Mouse (Mus musculus) liver, adult 2 months (tissue): ENCODE data around the gene Spint2. TPM values are rescaled to one million over a fixed set of nuclear protein-coding genes. Genes with fewer than 3 reads are reported as not detected.

Experiments used
- DNase-seq: peaks from one replicate; pipeline ENCODE4 v3.0.0-alpha.2; 2011; ENCODE audit warnings: low read depth, low spot score; ENCODE audit errors: extremely low read depth
- H3K27ac ChIP-seq: fragments of 200-500 bp; replicated peaks from 2 replicates; pipeline ENCODE4 v1.5.1; 2012; ENCODE audit warnings: low read depth, mild to moderate bottlenecking, control low read depth, inconsistent platforms, low read length; ENCODE audit not compliant: insufficient read depth
- H3K27me3 ChIP-seq: fragments of 200-500 bp; 2 replicates; pipeline ENCODE4 v1.6.1; 2012; ENCODE audit warnings: mild to moderate bottlenecking, moderate library complexity, low read length, inconsistent platforms; ENCODE audit not compliant: control insufficient read depth, insufficient read depth
- H3K36me3 ChIP-seq: fragments of 200-500 bp; 2 replicates; pipeline ENCODE4 v1.6.1; 2012; ENCODE audit warnings: low read length, inconsistent platforms; ENCODE audit not compliant: control insufficient read depth, insufficient read depth
- H3K4me1 ChIP-seq: fragments of 200-500 bp; 2 replicates; pipeline ENCODE4 v1.6.1; 2011; ENCODE audit warnings: low read length; ENCODE audit not compliant: control insufficient read depth, insufficient read depth
- H3K4me3 ChIP-seq: fragments of 200-500 bp; 2 replicates; pipeline ENCODE4 v1.5.1; 2011; ENCODE audit warnings: low read depth, mild to moderate bottlenecking, control low read depth, low read length, moderate library complexity; ENCODE audit not compliant: insufficient read depth
- H3K79me2 ChIP-seq: fragments of 200-500 bp; 2 replicates; pipeline ENCODE4 v1.6.1; 2012; ENCODE audit warnings: inconsistent platforms, mild to moderate bottlenecking, low read length, moderate library complexity; ENCODE audit not compliant: control insufficient read depth, insufficient read depth
- H3K9ac ChIP-seq: fragments of 200-500 bp; 2 replicates; pipeline ENCODE4 v1.6.1; 2012; ENCODE audit warnings: low read depth, mild to moderate bottlenecking, control low read depth, inconsistent platforms, low read length
- CTCF ChIP-seq: fragments of 200-500 bp; IDR thresholded peaks from 2 replicates; pipeline ENCODE4 v1.5.1; 2011; ENCODE audit warnings: low read depth, low read length, control low read depth
- POLR2A ChIP-seq: fragments of 200-500 bp; IDR thresholded peaks from 2 replicates; pipeline ENCODE4 v1.6.1; 2011; ENCODE audit warnings: low read length, control low read depth; ENCODE audit not compliant: insufficient read depth; ENCODE audit errors: extremely low read depth
- WGBS: fragments of 180-500 bp; shearing (Covaris S2); methylation state at CpG from one replicate; pipeline ENCODE4 v1.1.7; 2018; 5-methylcytosine and 5-hydroxymethylcytosine counted together
- polyA plus RNA-seq: library from polyadenylated mRNA; depleted of rRNA; stranded (reverse); fragments of >200 nt; gene quantifications from 2 replicates; pipeline ENCODE4 v1.2.3, GENCODE M21; 2012
- total RNA-seq: library from RNA; depleted of rRNA; stranded (reverse); fragments of >200 nt; gene quantifications from 2 replicates; pipeline ENCODE4 v1.2.3, GENCODE M21; 2014

Gene Spint2
- total and polyA plus RNA-seq, 2 experiments: 24.8 to 120 TPM

- Histone ChIP-seq H3K9ac (no peak overlapping the region), H3K79me2 (no peaks in the 10 kb centered on the region), H3K27me3 (peaks cover 16% of the 10 kb centered on the region), H3K4me1 (peaks cover 9% of the 10 kb centered on the region), H3K36me3 (no peaks in the 10 kb centered on the region), H3K4me3 (no peak overlapping the region), H3K27ac (no peak overlapping the region)
- no peak for DNase-seq
- TF ChIP-seq POLR2A (no peak), CTCF (no peak)
- 63% methylated on average over 9 of the region's 9 CpGs for WGBS
These were observed 23.7 kb upstream of the Spint2 start for GRCm38 (mm10) chr7:29305263-29305988.

- H3K4me3 ChIP-seq: no peak overlapping the region
These were observed 23.0 kb upstream of the Spint2 start for GRCm38 (mm10) chr7:29304463-29305262.

GRCm38 (mm10) chr7:29303738-29304462, 22.2 kb upstream of the Spint2 start, which contains the start of gene Dpf1:
Gene Dpf1, plus strand, starts transcription at chr7:29303951.
- Histone ChIP-seq H3K9ac (no peak within 1 kb of the TSS), H3K4me3 (no peak within 1 kb of the TSS; the same call in 1 of the 2 replicates), H3K4me1 (peaks cover 6% of the 10 kb centered on the region; the same call in 1 of the 2 replicates), H3K36me3 (no peaks in the 10 kb centered on the region), H3K79me2 (no peaks in the 10 kb centered on the region), H3K27ac (no peak within 1 kb of the TSS), H3K27me3 (peaks cover 16% of the 10 kb centered on the region)
- TF ChIP-seq CTCF (no peak), POLR2A (no peak)
- 2% methylated on average over 66 of the region's 67 CpGs for WGBS
- peak; percentile 26 for DNase-seq

More at GRCm38 (mm10) chr7:29304463-29305262, 23.0 kb upstream of the Spint2 start:
- Histone ChIP-seq H3K27ac (no peak overlapping the region), H3K79me2 (no peaks in the 10 kb centered on the region), H3K9ac (no peak overlapping the region), H3K36me3 (no peaks in the 10 kb centered on the region), H3K27me3 (peaks cover 16% of the 10 kb centered on the region), H3K4me1 (peaks cover 9% of the 10 kb centered on the region)
- no peak for DNase-seq
- TF ChIP-seq POLR2A (no peak), CTCF (no peak)
- 5% methylated on average over 47 of the region's 48 CpGs for WGBS

- no peak for DNase-seq
- Histone ChIP-seq H3K4me1 (peaks cover 5% of the 10 kb centered on the region; the same call in 1 of the 2 replicates), H3K27me3 (peaks cover 16% of the 10 kb centered on the region), H3K9ac (no peak overlapping the region), H3K36me3 (no peaks in the 10 kb centered on the region), H3K4me3 (no peak overlapping the region), H3K27ac (no peak overlapping the region), H3K79me2 (no peaks in the 10 kb centered on the region)
- TF ChIP-seq POLR2A (no peak), CTCF (no peak)
- 59% methylated on average over 7 of the region's 7 CpGs for WGBS
These were observed 20.9 kb upstream of the Spint2 start for GRCm38 (mm10) chr7:29302641-29303040.

- no peaks in the 10 kb centered on the region for H3K4me1 ChIP-seq
- H3K4me3 ChIP-seq: no peak overlapping the region
- DNase-seq: peak; percentile 37
- H3K9ac ChIP-seq: no peak overlapping the region
- H3K27me3 ChIP-seq: peaks cover 16% of the 10 kb centered on the region
- no peaks in the 10 kb centered on the region for H3K79me2 ChIP-seq
- no peak overlapping the region for H3K27ac ChIP-seq
- WGBS: 8% methylated on average over 7 of the region's 7 CpGs
- H3K36me3 ChIP-seq: no peaks in the 10 kb centered on the region
- TF ChIP-seq POLR2A (no peak), CTCF (peak; percentile 76)
These were observed 19.4 kb upstream of the Spint2 start for GRCm38 (mm10) chr7:29301127-29301566.
